Mouse (Mus musculus): Measurements from ENCODE around the gene Mylk3.

DNA sequence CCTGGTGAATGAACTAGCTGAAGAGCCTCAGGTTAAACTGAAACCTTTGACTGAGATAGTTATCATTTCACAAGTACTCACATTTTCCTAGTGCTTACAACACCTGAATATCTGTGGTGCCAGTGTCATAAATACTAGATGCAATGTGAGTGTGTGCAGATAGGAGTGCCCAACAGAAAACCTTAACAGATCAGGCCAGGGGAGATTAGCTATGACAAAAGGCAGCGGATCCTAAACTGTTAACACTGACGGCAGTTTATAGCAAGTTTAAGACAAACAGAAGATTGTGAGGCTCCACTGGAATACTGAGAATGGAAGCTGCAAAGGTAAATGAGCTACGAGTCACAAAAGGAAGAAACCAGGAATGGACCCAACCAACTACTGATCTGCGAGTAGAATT lies 40.9 kb upstream of the Mylk3 start:
- no peak for TF ChIP-seq CTCF (IDR thresholded peaks at IDR 0.05; ENCODE audit: low read depth)
- peak; percentile 72 for TF ChIP-seq EP300 (IDR thresholded peaks at IDR 0.05; ENCODE audit: low read depth)

All from liver, embryonic 14.5 days (tissue).